Mouse (Mus musculus) liver, adult 2 months (tissue): Measurements from ENCODE around the gene Igflr1. TPM values are rescaled to one million over a fixed set of nuclear protein-coding genes. Genes with fewer than 3 reads are reported as not detected.

Experiments
- DNase-seq: peaks from one replicate; pipeline ENCODE4 v3.0.0-alpha.2; 2011; ENCODE audit warnings: low read depth, low spot score; ENCODE audit errors: extremely low read depth
- H3K27ac ChIP-seq: fragments of 200-500 bp; replicated peaks from 2 replicates; pipeline ENCODE4 v1.5.1; 2012; ENCODE audit warnings: low read depth, mild to moderate bottlenecking, control low read depth, inconsistent platforms, low read length; ENCODE audit not compliant: insufficient read depth
- H3K27me3 ChIP-seq: fragments of 200-500 bp; 2 replicates; pipeline ENCODE4 v1.6.1; 2012; ENCODE audit warnings: mild to moderate bottlenecking, moderate library complexity, low read length, inconsistent platforms; ENCODE audit not compliant: control insufficient read depth, insufficient read depth
- H3K36me3 ChIP-seq: fragments of 200-500 bp; 2 replicates; pipeline ENCODE4 v1.6.1; 2012; ENCODE audit warnings: low read length, inconsistent platforms; ENCODE audit not compliant: control insufficient read depth, insufficient read depth
- H3K4me1 ChIP-seq: fragments of 200-500 bp; 2 replicates; pipeline ENCODE4 v1.6.1; 2011; ENCODE audit warnings: low read length; ENCODE audit not compliant: control insufficient read depth, insufficient read depth
- H3K4me3 ChIP-seq: fragments of 200-500 bp; 2 replicates; pipeline ENCODE4 v1.5.1; 2011; ENCODE audit warnings: low read depth, mild to moderate bottlenecking, control low read depth, low read length, moderate library complexity; ENCODE audit not compliant: insufficient read depth
- H3K79me2 ChIP-seq: fragments of 200-500 bp; 2 replicates; pipeline ENCODE4 v1.6.1; 2012; ENCODE audit warnings: inconsistent platforms, mild to moderate bottlenecking, low read length, moderate library complexity; ENCODE audit not compliant: control insufficient read depth, insufficient read depth
- H3K9ac ChIP-seq: fragments of 200-500 bp; 2 replicates; pipeline ENCODE4 v1.6.1; 2012; ENCODE audit warnings: low read depth, mild to moderate bottlenecking, control low read depth, inconsistent platforms, low read length
- CTCF ChIP-seq: fragments of 200-500 bp; IDR thresholded peaks from 2 replicates; pipeline ENCODE4 v1.5.1; 2011; ENCODE audit warnings: low read depth, low read length, control low read depth
- POLR2A ChIP-seq: fragments of 200-500 bp; IDR thresholded peaks from 2 replicates; pipeline ENCODE4 v1.6.1; 2011; ENCODE audit warnings: low read length, control low read depth; ENCODE audit not compliant: insufficient read depth; ENCODE audit errors: extremely low read depth
- WGBS: fragments of 180-500 bp; shearing (Covaris S2); methylation state at CpG from one replicate; pipeline ENCODE4 v1.1.7; 2018; 5-methylcytosine and 5-hydroxymethylcytosine counted together
- polyA plus RNA-seq: library from polyadenylated mRNA; depleted of rRNA; stranded (reverse); fragments of >200 nt; gene quantifications from 2 replicates; pipeline ENCODE4 v1.2.3, GENCODE M21; 2012
- total RNA-seq: library from RNA; depleted of rRNA; stranded (reverse); fragments of >200 nt; gene quantifications from 2 replicates; pipeline ENCODE4 v1.2.3, GENCODE M21; 2014

The Igflr1 gene
- total and polyA plus RNA-seq, 2 experiments = 0.55 to 4.2 TPM

DNA sequence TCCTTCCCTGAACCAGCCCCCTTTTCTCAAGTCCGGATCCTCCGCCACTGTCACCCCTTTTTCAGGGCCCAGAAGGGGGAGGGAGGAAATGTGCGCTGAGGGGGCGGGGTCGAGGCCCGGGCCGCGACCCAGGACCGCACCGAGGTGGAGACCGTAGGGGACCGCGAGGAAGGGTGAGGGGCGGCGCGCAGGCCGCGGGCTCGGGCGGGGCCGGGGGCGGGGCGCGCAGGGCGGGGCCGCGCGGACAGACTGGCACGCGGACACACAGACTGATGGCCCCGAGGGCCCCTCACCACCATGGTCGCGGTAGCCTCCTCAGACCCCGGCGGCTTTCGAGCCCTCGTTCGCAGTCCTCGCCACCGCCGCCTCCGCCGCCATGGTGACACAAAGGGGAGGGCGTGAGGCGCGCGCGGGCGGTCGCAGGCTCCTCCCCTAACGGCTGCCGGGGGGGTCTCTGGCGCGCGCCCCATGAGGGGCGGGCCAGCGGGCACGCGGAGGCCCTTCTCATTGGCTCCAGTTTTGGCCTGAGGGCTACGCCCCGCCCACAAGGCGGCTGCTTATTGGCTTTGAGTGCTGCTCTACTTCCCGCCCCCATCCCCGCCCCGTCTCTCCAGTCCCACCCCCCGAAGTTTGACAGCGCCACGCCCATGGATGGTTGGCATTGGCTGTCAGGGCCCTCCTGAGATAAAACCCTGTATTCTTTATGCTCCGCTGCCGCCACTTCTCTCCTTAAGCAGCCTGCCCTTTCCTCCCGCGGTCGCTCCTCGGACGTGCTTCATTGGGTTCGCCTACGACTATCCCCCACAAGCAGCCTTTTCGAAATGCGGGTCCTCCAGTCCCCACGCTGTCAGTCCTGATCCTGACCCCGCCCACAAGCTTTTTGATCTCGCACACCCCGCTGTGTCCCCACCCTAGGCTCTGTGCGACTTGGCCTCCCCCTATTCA is 30.3 kb upstream of the Igflr1 start, which contains the start of gene Arhgap33:
Gene Arhgap33, minus strand, starts transcription at position 428 of the 945 bp plus-strand sequence.
- DNase-seq = peak; percentile 72
- Histone ChIP-seq H3K4me3 (peak within 1 kb of the TSS; percentile 66), H3K27me3 (no peaks in the 10 kb centered on the region), H3K27ac (no peak within 1 kb of the TSS), H3K79me2 (no peaks in the 10 kb centered on the region), H3K9ac (peak within 1 kb of the TSS; percentile 59), H3K36me3 (no peaks in the 10 kb centered on the region), H3K4me1 (no peaks in the 10 kb centered on the region)
- no peak for TF ChIP-seq POLR2A
- WGBS = 1% methylated on average over 79 of the region's 84 CpGs

DNA sequence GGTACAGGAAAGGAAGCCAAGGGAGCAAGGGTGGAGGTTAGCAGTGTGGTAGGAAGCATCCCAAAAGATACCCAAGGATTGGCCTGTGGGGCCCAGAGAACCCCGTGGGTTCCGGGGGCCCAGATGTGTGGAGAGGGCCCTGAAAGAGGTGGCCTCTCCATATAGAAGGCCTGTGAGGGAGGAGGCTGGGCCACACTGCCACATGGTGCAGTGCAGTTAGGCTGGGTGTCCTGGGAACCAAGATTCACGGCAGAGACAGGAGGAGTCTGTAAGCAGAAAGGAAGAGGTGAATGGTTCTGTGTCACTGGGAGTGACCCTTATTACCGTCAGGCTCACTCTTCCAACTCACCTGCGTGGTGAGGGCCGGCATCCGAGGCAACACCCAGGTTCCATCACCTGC is 24.7 kb upstream of the Igflr1 start:
- 95% methylated on average over 7 of the region's 7 CpGs for WGBS
- Histone ChIP-seq H3K4me3 (no peak overlapping the region), H3K27ac (no peak overlapping the region), H3K79me2 (no peaks in the 10 kb centered on the region), H3K9ac (no peak overlapping the region), H3K4me1 (no peaks in the 10 kb centered on the region), H3K36me3 (no peaks in the 10 kb centered on the region), H3K27me3 (no peaks in the 10 kb centered on the region)
- DNase-seq = no peak
- TF ChIP-seq CTCF (no peak), POLR2A (no peak)

DNA sequence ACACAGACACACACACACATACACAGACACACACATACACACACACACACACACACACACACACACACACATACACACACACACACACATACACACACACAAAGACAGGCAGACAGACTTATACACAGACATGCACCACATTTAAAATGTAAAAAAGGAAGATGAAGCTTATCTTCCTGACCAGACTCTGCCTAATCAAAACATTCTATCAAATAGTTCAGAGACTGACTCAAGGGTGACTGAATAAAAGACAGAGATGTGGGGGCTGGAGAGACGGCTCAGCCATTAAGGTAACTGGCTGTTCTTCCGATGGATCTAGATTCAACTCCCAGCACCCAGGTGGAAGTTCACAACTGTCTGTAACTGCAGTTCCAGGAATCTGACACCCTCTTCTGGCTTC is 20.9 kb upstream of the Igflr1 start:
- Histone ChIP-seq H3K36me3 (0 out of 2 replicates have a peak, but pooled peaks cover 2% of the 10 kb centered on the region), H3K79me2 (no peaks in the 10 kb centered on the region), H3K4me1 (no peaks in the 10 kb centered on the region), H3K4me3 (no peak overlapping the region), H3K27me3 (no peaks in the 10 kb centered on the region), H3K27ac (no peak overlapping the region), H3K9ac (no peak overlapping the region)
- WGBS = 88% methylated on average over 2 of the region's 2 CpGs
- no peak for DNase-seq
- TF ChIP-seq POLR2A (no peak), CTCF (no peak)

DNA sequence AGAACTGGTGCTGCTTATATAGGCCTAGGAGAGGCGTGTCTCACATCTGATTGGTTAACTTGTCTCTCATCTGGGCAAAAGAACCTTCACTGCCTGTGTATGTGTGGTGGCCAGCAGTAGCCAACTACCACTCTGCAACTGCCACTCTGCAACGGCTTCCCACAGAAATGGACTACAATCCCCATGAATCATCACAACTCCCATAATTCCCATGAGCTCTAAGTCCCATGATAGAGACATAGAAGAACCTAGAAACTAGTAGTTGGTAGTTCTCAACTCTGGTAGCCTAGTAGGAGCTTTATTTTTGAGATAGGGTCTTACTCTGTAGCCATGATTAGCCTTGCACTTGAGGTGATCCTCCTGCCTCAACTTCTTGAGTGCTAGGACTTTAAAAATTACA is 15.3 kb upstream of the Igflr1 start:
- H3K36me3 ChIP-seq = 0 out of 2 replicates have a peak, but pooled peaks cover 2% of the 10 kb centered on the region
- H3K27ac ChIP-seq = no peak overlapping the region
- peaks cover 4% of the 10 kb centered on the region; the same call in 1 of the 2 replicates for H3K4me1 ChIP-seq
- no peak overlapping the region for H3K4me3 ChIP-seq
- 84% methylated on average over 2 of the region's 2 CpGs for WGBS
- no peak for DNase-seq
- H3K9ac ChIP-seq = no peak overlapping the region
- no peak for TF ChIP-seq POLR2A
- TF ChIP-seq CTCF = no peak
- H3K79me2 ChIP-seq = no peaks in the 10 kb centered on the region
- H3K27me3 ChIP-seq = no peaks in the 10 kb centered on the region

GRCm38 (mm10) chr7:30550603-30551002 is 14.6 kb upstream of the Igflr1 start:
- Histone ChIP-seq H3K27ac (no peak overlapping the region), H3K36me3 (0 out of 2 replicates have a peak, but pooled peaks cover 2% of the 10 kb centered on the region), H3K79me2 (no peaks in the 10 kb centered on the region), H3K27me3 (no peaks in the 10 kb centered on the region), H3K4me1 (peaks cover 4% of the 10 kb centered on the region; the same call in 1 of the 2 replicates), H3K4me3 (no peak overlapping the region), H3K9ac (no peak overlapping the region)
- no peak for DNase-seq
- 97% methylated on average over 1 of the region's 1 CpGs for WGBS
- no peak for TF ChIP-seq CTCF
- TF ChIP-seq POLR2A = no peak
